In the genomic region with DNA sequence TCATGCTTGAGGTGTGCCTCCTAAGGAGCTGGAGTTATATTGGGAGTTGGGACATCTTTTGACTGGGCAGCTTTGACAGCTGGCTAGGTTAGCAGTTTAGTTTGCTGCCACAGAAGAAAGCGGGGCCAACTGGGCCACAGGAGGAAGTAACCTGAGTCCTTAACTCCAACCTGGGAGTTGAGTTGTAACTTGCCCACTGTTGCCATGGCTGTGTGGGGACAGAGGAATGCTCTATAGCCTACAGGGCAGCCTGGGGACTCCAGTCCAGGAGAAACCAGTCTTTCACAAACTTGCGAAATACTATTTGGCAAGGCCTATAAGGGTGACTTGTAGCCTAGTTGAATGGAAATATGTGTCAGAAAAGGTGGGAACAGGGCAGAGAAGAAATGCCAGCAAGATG, we compare ENCODE assay signal across 11 mouse cellular contexts. TPM values are rescaled to one million over a fixed set of nuclear protein-coding genes. Genes with fewer than 3 reads are reported as not detected.
DNase-seq lines count a peak whose midpoint lies in the region; ATAC-seq lines count a peak whose summit lies in the region.
"Had no signal": no experiment of that assay in that cellular context is flagged by ENCODE, and none has a peak within 500 bp of the region (broad histone marks: within the 10 kb centered on the region; RNA-seq: fewer than 3 reads in every experiment).

No protein-coding gene starts in this region.

- H3K4me3 ChIP-seq in heart, embryonic 11.5 days (ENCODE audit: low read depth, low read length) = no peak overlapping the region
- no peak overlapping the region for H3K4me3 ChIP-seq in liver, embryonic 16.5 days (ENCODE audit: low read depth, low read length)
- H3K4me3 ChIP-seq: hindbrain, embryonic 15.5 days had no signal

- ATAC-seq in heart, embryonic 11.5 days (replicated peaks; ENCODE audit: insufficient number of reproducible peaks, low FRiP score, low TSS enrichment) = no peak
- ATAC-seq in liver, embryonic 16.5 days (ENCODE audit: low read depth) = peak; percentile 81

- H3K9me3 ChIP-seq in heart, embryonic 11.5 days (replicated peaks; ENCODE audit: control insufficient read depth, low read length) = no peaks in the 10 kb centered on the region
- no peaks in the 10 kb centered on the region for H3K9me3 ChIP-seq in liver, embryonic 16.5 days (replicated peaks; ENCODE audit: control insufficient read depth, low read length)
- H3K9me3 ChIP-seq: hindbrain, embryonic 15.5 days had no signal

- DNase-seq in heart, postnatal 10 days = peak; percentile 16 to 19
- peak; percentile 78 for DNase-seq in gastrocnemius, postnatal 25 days
- peak; percentile 83 for DNase-seq in urinary bladder, postnatal 14 days (ENCODE audit: low spot score)
- DNase-seq in retina, postnatal 1 day = no peak
- DNase-seq in left cerebral cortex, adult 11 months (ENCODE audit: low spot score) = no peak
- no peak for DNase-seq in testis, postnatal 14 days (ENCODE audit: low spot score)
- DNase-seq: thymus, adult 18-20 months had no signal

- 83% methylated on average over 2 of the region's 2 CpGs for WGBS in heart, embryonic 11.5 days (ENCODE audit: insufficient replicate concordance)
- WGBS in liver, embryonic 16.5 days (ENCODE audit: insufficient replicate concordance) = 56% methylated on average over 2 of the region's 2 CpGs

- H3K36me3 ChIP-seq in heart, embryonic 11.5 days (ENCODE audit: control insufficient read depth, insufficient read depth, low read length) = no peaks in the 10 kb centered on the region
- H3K36me3 ChIP-seq in liver, embryonic 16.5 days (ENCODE audit: control insufficient read depth, insufficient read depth) = no peaks in the 10 kb centered on the region
- H3K36me3 ChIP-seq: hindbrain, embryonic 15.5 days had no signal

- intact Hi-C loops in heart, postnatal 10 days (cut with DNase I) = no loop called here

- H3K4me1 ChIP-seq in heart, embryonic 11.5 days (ENCODE audit: control insufficient read depth, insufficient read depth, low read length) = no peaks in the 10 kb centered on the region
- H3K4me1 ChIP-seq in liver, embryonic 16.5 days (ENCODE audit: control insufficient read depth, low read depth, low read length) = no peaks in the 10 kb centered on the region
- H3K4me1 ChIP-seq: hindbrain, embryonic 15.5 days had no signal

- no peaks in the 10 kb centered on the region for H3K27me3 ChIP-seq in heart, embryonic 11.5 days (ENCODE audit: control insufficient read depth, insufficient read depth, low read length)
- H3K27me3 ChIP-seq in liver, embryonic 16.5 days (ENCODE audit: control insufficient read depth, insufficient read depth, low read depth, low read length) = no peaks in the 10 kb centered on the region
- H3K27me3 ChIP-seq: hindbrain, embryonic 15.5 days had no signal

- no peak overlapping the region for H3K27ac ChIP-seq in heart, embryonic 11.5 days (ENCODE audit: low read depth, low read length)
- H3K27ac ChIP-seq in liver, embryonic 16.5 days (ENCODE audit: low read length) = no peak overlapping the region
- H3K27ac ChIP-seq: hindbrain, embryonic 15.5 days; macrophage had no signal

- H3K9ac ChIP-seq in heart, embryonic 11.5 days (ENCODE audit: low read depth, low read length) = no peak overlapping the region
- no peak overlapping the region for H3K9ac ChIP-seq in liver, embryonic 16.5 days (ENCODE audit: low read depth, low read length)
- H3K9ac ChIP-seq: hindbrain, embryonic 15.5 days had no signal

- no peak overlapping the region for H3K4me2 ChIP-seq in heart, embryonic 11.5 days
- no peak overlapping the region for H3K4me2 ChIP-seq in liver, embryonic 16.5 days (ENCODE audit: low read depth, low read length)
- H3K4me2 ChIP-seq: hindbrain, embryonic 15.5 days had no signal

RNA-seq across cellular contexts. Expression of a gene that starts 46.1 kb away (rescaled TPM):
- 10 to 100 TPM; 35.4 to 42.4 TPM for total RNA-seq in heart, postnatal 10 days (2021)
- 12.0 and 13.8 TPM in 2 replicates for polyA plus RNA-seq in heart, embryonic 11.5 days (2014; fragmentation: Nextera tagmentation; extraction: Ambion mirVana)
- 10 to 100 TPM; 19.8 to 23.9 TPM for total RNA-seq in gastrocnemius, postnatal 25 days (2021)
- polyA plus RNA-seq in liver, embryonic 16.5 days (2015; fragmentation: Nextera tagmentation; extraction: Ambion mirVana) = 6.5 and 6.8 TPM in 2 replicates

Comparison
In these comparisons a context has a peak if more than half of its experiments do, and no peak if none do; other contexts are left out.
1. DNase-seq: peak in heart, postnatal 10 days (2 of 2), gastrocnemius, postnatal 25 days (single experiment) and urinary bladder, postnatal 14 days (single experiment); none in retina, postnatal 1 day (single experiment), left cerebral cortex, adult 11 months (single experiment) and testis, postnatal 14 days (single experiment).